Mouse (Mus musculus): ENCODE measurements around the gene Klra17. TPM values are rescaled to one million over a fixed set of nuclear protein-coding genes. Genes with fewer than 3 reads are reported as not detected.
"Not testable (repeated sequence)": the region's sequence is repeated elsewhere in the genome, so short reads cannot be mapped to it uniquely, and the experiment has no call there.

Klra17 gene
- total RNA-seq (2014; rRNA removed; ENCODE audit: low replicate concordance) = not detected in 2 replicates
- not detected in 2 replicates for polyA plus RNA-seq (2015; fragmentation: Nextera tagmentation; extraction: Ambion mirVana)

DNA sequence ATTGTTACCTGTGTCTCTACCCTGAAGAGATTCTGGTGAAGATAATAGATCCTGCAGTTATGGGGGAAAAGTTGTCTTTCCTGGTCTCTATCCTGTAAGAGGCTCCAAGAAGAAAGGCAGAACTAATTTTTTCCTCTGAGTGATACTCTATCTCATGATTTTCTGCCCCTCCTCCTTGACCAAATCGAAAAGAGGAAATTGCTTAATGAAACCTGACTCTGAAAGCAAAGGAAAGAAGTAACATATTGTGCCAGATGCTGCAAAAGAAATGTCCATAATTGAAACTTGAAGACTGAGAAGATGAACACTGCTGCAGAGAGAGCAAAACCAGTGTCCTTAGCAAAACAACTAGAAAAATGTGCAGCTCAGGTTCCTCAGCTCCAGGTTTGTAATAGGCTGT is at the start of gene Klra17:
TSS of gene Klra17 (minus strand) at position 124 of the 400 bp plus-strand sequence.
- H3K4me2 ChIP-seq (ENCODE audit: low read depth, low read length) = no peak within 1 kb of the TSS
- H3K36me3 ChIP-seq (replicated peaks; ENCODE audit: control insufficient read depth, insufficient read depth, low read length) = no peaks in the 10 kb centered on the region
- H3K4me1 ChIP-seq (ENCODE audit: control insufficient read depth, insufficient read depth) = no peaks in the 10 kb centered on the region
- 27% methylated on average over 1 of the region's 1 CpGs for WGBS
- TF ChIP-seq CTCF (IDR thresholded peaks at IDR 0.05; ENCODE audit: low read depth) (no peak), EP300 (IDR thresholded peaks at IDR 0.05; ENCODE audit: low read depth) (no peak)
- no peaks in the 10 kb centered on the region for H3K27me3 ChIP-seq (ENCODE audit: control insufficient read depth, insufficient read depth, low read length)
- ATAC-seq (ENCODE audit: insufficient read depth, low read depth) (no peak), DNase-seq (ENCODE audit: low spot score) (no peak)
- H3K9ac ChIP-seq (replicated peaks; ENCODE audit: low read depth, low read length) = no peak within 1 kb of the TSS
- H3K9me3 ChIP-seq (replicated peaks; ENCODE audit: control insufficient read depth, low read length) = no peaks in the 10 kb centered on the region
- H3K27ac ChIP-seq (ENCODE audit: low read depth) = no peak within 1 kb of the TSS
- no peak within 1 kb of the TSS for H3K4me3 ChIP-seq (ENCODE audit: low read depth, low read length)

DNA sequence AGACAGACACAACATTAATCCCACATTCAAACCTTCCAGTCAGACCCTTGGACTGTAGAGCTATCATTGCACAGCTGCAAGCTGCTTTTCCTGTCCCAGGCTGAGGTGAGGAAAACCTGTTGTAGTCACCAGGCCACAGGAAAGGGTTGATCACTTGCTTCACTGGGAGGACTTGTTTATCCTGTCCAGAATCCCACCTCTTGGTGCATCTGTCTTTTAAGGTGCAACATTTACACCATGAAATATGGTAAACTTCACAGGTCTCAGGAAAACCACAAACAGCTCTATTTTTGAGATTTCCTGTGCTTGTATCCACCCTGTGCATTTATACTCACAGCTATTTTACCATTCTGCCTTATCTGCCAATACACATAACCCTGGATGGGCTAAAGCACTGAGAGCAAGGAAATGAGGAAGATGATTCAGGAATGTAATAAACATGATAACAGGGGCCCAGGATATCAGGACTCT is 41.0 kb upstream of the Klra17 start, which contains the start of gene Klra5:
TSS of gene Klra5 (minus strand) at position 175 of the 471 bp plus-strand sequence.
- H3K4me3 ChIP-seq (ENCODE audit: low read depth, low read length); H3K9me3 ChIP-seq (replicated peaks; ENCODE audit: control insufficient read depth, low read length); ATAC-seq (ENCODE audit: insufficient read depth, low read depth); H3K4me1 ChIP-seq (ENCODE audit: control insufficient read depth, insufficient read depth); H3K9ac ChIP-seq (replicated peaks; ENCODE audit: low read depth, low read length); DNase-seq (ENCODE audit: low spot score); H3K36me3 ChIP-seq (replicated peaks; ENCODE audit: control insufficient read depth, insufficient read depth, low read length); H3K27me3 ChIP-seq (ENCODE audit: control insufficient read depth, insufficient read depth, low read length); H3K4me2 ChIP-seq (ENCODE audit: low read depth, low read length); H3K27ac ChIP-seq (ENCODE audit: low read depth): not testable (repeated sequence)

- Histone ChIP-seq H3K27me3 (ENCODE audit: control insufficient read depth, insufficient read depth, low read length) (no peaks in the 10 kb centered on the region), H3K27ac (ENCODE audit: low read depth) (no peak overlapping the region), H3K9me3 (replicated peaks; ENCODE audit: control insufficient read depth, low read length) (no peaks in the 10 kb centered on the region; the same call in none of the 2 replicates), H3K4me1 (ENCODE audit: control insufficient read depth, insufficient read depth) (no peaks in the 10 kb centered on the region), H3K4me2 (ENCODE audit: low read depth, low read length) (no peak overlapping the region), H3K9ac (replicated peaks; ENCODE audit: low read depth, low read length) (no peak overlapping the region), H3K4me3 (ENCODE audit: low read depth, low read length) (no peak overlapping the region), H3K36me3 (replicated peaks; ENCODE audit: control insufficient read depth, insufficient read depth, low read length) (no peaks in the 10 kb centered on the region)
- DNase-seq (ENCODE audit: low spot score) = no peak
- WGBS = 65% methylated on average over 1 of the region's 1 CpGs
- ATAC-seq (ENCODE audit: insufficient read depth, low read depth) = no peak
- TF ChIP-seq EP300 (IDR thresholded peaks at IDR 0.05; ENCODE audit: low read depth) = no peak
- TF ChIP-seq CTCF (IDR thresholded peaks at IDR 0.05; ENCODE audit: low read depth) = no peak
Observed at GRCm38 (mm10) chr6:129916996-129917395, 40.5 kb upstream of the Klra17 start.

- H3K9ac ChIP-seq (replicated peaks; ENCODE audit: low read depth, low read length) = no peak overlapping the region
- no peaks in the 10 kb centered on the region for H3K9me3 ChIP-seq (replicated peaks; ENCODE audit: control insufficient read depth, low read length)
- H3K36me3 ChIP-seq (replicated peaks; ENCODE audit: control insufficient read depth, insufficient read depth, low read length) = no peaks in the 10 kb centered on the region
- no peak for ATAC-seq (ENCODE audit: insufficient read depth, low read depth)
- no peak overlapping the region for H3K27ac ChIP-seq (ENCODE audit: low read depth)
- DNase-seq (ENCODE audit: low spot score) = no peak
- no peak overlapping the region for H3K4me3 ChIP-seq (ENCODE audit: low read depth, low read length)
- WGBS = 68% methylated on average over 2 of the region's 2 CpGs
- H3K27me3 ChIP-seq (ENCODE audit: control insufficient read depth, insufficient read depth, low read length) = no peaks in the 10 kb centered on the region
- no peak overlapping the region for H3K4me2 ChIP-seq (ENCODE audit: low read depth, low read length)
- no peaks in the 10 kb centered on the region for H3K4me1 ChIP-seq (ENCODE audit: control insufficient read depth, insufficient read depth)
- no peak for TF ChIP-seq EP300 (IDR thresholded peaks at IDR 0.05; ENCODE audit: low read depth)
- no peak for TF ChIP-seq CTCF (IDR thresholded peaks at IDR 0.05; ENCODE audit: low read depth)
Observed at GRCm38 (mm10) chr6:129882525-129882924, 6.1 kb upstream of the Klra17 start.

GRCm38 (mm10) chr6:129862349-129862748 is 14.1 kb downstream of the Klra17 start, which contains the start of gene Gm17631:
Gene Gm17631, plus strand, starts transcription at chr6:129862649.
- not testable (repeated sequence) for H3K4me2 ChIP-seq (ENCODE audit: low read depth, low read length); ATAC-seq (ENCODE audit: insufficient read depth, low read depth); H3K9ac ChIP-seq (replicated peaks; ENCODE audit: low read depth, low read length); H3K4me1 ChIP-seq (ENCODE audit: control insufficient read depth, insufficient read depth); H3K9me3 ChIP-seq (replicated peaks; ENCODE audit: control insufficient read depth, low read length); DNase-seq (ENCODE audit: low spot score); H3K27ac ChIP-seq (ENCODE audit: low read depth); H3K27me3 ChIP-seq (ENCODE audit: control insufficient read depth, insufficient read depth, low read length); H3K36me3 ChIP-seq (replicated peaks; ENCODE audit: control insufficient read depth, insufficient read depth, low read length); H3K4me3 ChIP-seq (ENCODE audit: low read depth, low read length)
- WGBS = no CpG with 5 or more reads among the region's 3 CpGs

- ATAC-seq (ENCODE audit: insufficient read depth, low read depth) (no peak), DNase-seq (ENCODE audit: low spot score) (no peak)
- Histone ChIP-seq H3K36me3 (replicated peaks; ENCODE audit: control insufficient read depth, insufficient read depth, low read length) (no peaks in the 10 kb centered on the region), H3K4me3 (ENCODE audit: low read depth, low read length) (no peak overlapping the region), H3K27ac (ENCODE audit: low read depth) (no peak overlapping the region), H3K4me2 (ENCODE audit: low read depth, low read length) (no peak overlapping the region), H3K9ac (replicated peaks; ENCODE audit: low read depth, low read length) (no peak overlapping the region), H3K4me1 (ENCODE audit: control insufficient read depth, insufficient read depth) (no peaks in the 10 kb centered on the region), H3K27me3 (ENCODE audit: control insufficient read depth, insufficient read depth, low read length) (no peaks in the 10 kb centered on the region), H3K9me3 (replicated peaks; ENCODE audit: control insufficient read depth, low read length) (0 out of 2 replicates have a peak, but pooled peaks cover 4% of the 10 kb centered on the region)
- no peak for TF ChIP-seq EP300 (IDR thresholded peaks at IDR 0.05; ENCODE audit: low read depth)
- TF ChIP-seq CTCF (IDR thresholded peaks at IDR 0.05; ENCODE audit: low read depth) = no peak
- 63% methylated on average over 1 of the region's 1 CpGs for WGBS
Observed at GRCm38 (mm10) chr6:129825559-129825958, 50.9 kb downstream of the Klra17 start.
